Mouse (Mus musculus) hindbrain, embryonic 15.5 days (tissue): Measurements from ENCODE around the gene Npnt. TPM values are rescaled to one million over a fixed set of nuclear protein-coding genes. Genes with fewer than 3 reads are reported as not detected.

Source experiments
- ATAC-seq: fragments of 200-750 bp; cut with Nextera tagmentation; 2 replicates; pipeline ENCODE4 v1.8.0; 2017; ENCODE audit warnings: low read depth, moderate number of reproducible peaks, moderate TSS enrichment; ENCODE audit not compliant: low FRiP score
- H3K27ac ChIP-seq: fragments of 300-500 bp; sonication (generic); replicated peaks from 2 replicates; pipeline ENCODE4 v1.5.1; 2015; ENCODE audit warnings: mild to moderate bottlenecking, inconsistent platforms
- H3K27me3 ChIP-seq: fragments of 300-500 bp; sonication (generic); 2 replicates; pipeline ENCODE4 v1.6.1; 2015; ENCODE audit warnings: control low read depth, inconsistent platforms
- H3K36me3 ChIP-seq: fragments of 300-500 bp; sonication (generic); 2 replicates; pipeline ENCODE4 v1.6.1; 2015; ENCODE audit warnings: control low read depth, inconsistent platforms
- H3K4me1 ChIP-seq: fragments of 300-500 bp; sonication (generic); replicated peaks from 2 replicates; pipeline ENCODE4 v1.6.1; 2015; ENCODE audit warnings: control low read depth, inconsistent platforms
- H3K4me2 ChIP-seq: fragments of 300-500 bp; sonication (generic); 2 replicates; pipeline ENCODE4 v1.6.1; 2015; ENCODE audit warnings: moderate library complexity, mild to moderate bottlenecking, inconsistent platforms
- H3K4me3 ChIP-seq: fragments of 300-500 bp; sonication (generic); 2 replicates; pipeline ENCODE4 v1.5.1; 2015; ENCODE audit warnings: mild to moderate bottlenecking, inconsistent platforms
- H3K9ac ChIP-seq: fragments of 300-500 bp; sonication (generic); 2 replicates; pipeline ENCODE4 v1.6.1; 2015; ENCODE audit warnings: inconsistent platforms
- H3K9me3 ChIP-seq: fragments of 300-500 bp; sonication (generic); 2 replicates; pipeline ENCODE4 v1.6.1; 2016; ENCODE audit warnings: control low read depth, inconsistent platforms
- WGBS: fragments of 180-500 bp; shearing (Covaris S2); methylation state at CpG from one replicate; pipeline ENCODE4 v1.1.7; 2015; 5-methylcytosine and 5-hydroxymethylcytosine counted together
- polyA plus RNA-seq: library from polyadenylated mRNA; unstranded; fragments of >200 nt; fragmentation: Nextera tagmentation; extraction: Ambion mirVana; gene quantifications from 2 replicates; pipeline ENCODE4 v1.2.1, GENCODE M21; 2015

Gene Npnt
- polyA plus RNA-seq, 1 experiment from 2014 or later: 28.4 TPM

DNA sequence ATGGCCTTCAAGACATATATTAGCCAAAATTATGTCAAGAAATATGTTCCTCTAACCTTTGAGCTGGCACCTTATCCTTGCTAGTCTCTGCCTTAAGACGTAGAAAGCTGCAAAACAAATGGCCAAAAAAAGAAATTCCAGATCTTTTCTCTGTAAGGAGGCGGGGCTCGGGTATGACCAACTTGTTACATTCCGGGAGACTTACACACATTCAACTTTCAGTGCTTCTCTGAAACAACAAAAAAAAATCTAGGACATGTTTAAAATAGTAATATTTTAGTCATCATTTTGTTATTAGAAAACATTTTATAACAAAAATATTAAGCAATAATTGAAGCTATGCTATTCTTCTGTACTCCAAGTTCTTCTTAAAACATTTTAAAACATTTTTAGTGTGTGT is 18.6 kb downstream of the Npnt start:
- H3K4me2 ChIP-seq: no peak overlapping the region
- 87% methylated on average over 4 of the region's 4 CpGs for whole genome bisulfite sequencing
- no peak overlapping the region for H3K27ac ChIP-seq
- ATAC-seq: no peak
- no peaks in the 10 kb centered on the region for H3K36me3 ChIP-seq
- H3K4me3 ChIP-seq: no peak overlapping the region
- H3K4me1 ChIP-seq: peaks cover 6% of the 10 kb centered on the region; the same call in 1 of the 2 replicates
- no peaks in the 10 kb centered on the region for H3K9me3 ChIP-seq
- no peaks in the 10 kb centered on the region for H3K27me3 ChIP-seq
- H3K9ac ChIP-seq: no peak overlapping the region

DNA sequence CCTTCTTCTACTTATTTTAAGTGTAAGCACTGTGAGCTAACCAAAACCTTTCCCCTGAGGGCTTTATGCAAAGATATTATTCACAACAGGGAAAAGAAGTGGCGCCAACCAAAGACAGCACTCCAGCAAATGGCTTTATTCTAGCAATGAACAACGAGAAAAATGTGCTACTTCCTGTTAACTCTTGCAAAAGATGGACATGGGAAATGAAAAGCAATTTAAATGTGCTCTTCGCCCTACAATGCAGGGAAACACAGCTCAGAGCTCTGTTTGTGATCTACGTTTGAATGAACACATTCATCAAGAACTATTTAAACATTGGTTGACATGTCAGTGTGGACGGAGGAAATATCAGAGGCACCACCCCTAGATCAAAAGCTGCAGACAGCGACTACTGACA is 20.2 kb downstream of the Npnt start:
- H3K9me3 ChIP-seq: no peaks in the 10 kb centered on the region
- no peak overlapping the region for H3K4me2 ChIP-seq
- no peak overlapping the region for H3K9ac ChIP-seq
- no peak overlapping the region for H3K27ac ChIP-seq
- H3K4me1 ChIP-seq: peaks cover 6% of the 10 kb centered on the region; the same call in 1 of the 2 replicates
- WGBS: 70% methylated on average over 6 of the region's 6 CpGs
- H3K4me3 ChIP-seq: no peak overlapping the region
- ATAC-seq: no peak
- H3K36me3 ChIP-seq: no peaks in the 10 kb centered on the region
- no peaks in the 10 kb centered on the region for H3K27me3 ChIP-seq

DNA sequence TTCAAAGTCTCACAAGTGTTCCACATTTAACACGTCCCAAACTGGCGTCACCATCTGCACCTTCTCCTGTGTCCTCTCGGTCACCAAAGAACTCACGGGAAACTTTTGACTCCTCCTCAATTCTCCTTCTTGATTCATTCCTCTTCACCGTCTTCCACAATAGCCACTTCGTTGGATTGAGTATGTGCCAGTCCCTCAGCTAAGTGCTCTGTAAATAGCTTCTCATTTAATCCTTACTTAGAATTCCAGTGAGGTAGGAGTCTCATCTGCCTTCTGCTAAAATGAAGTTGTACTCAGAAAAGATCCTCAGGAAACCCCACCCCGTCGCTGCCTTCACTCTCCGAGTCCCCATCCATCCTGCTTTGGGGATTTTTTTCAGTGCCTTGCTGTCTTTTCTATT is 21.9 kb downstream of the Npnt start:
- H3K4me2 ChIP-seq: no peak overlapping the region
- no peak overlapping the region for H3K4me3 ChIP-seq
- no peaks in the 10 kb centered on the region for H3K9me3 ChIP-seq
- H3K36me3 ChIP-seq: no peaks in the 10 kb centered on the region
- no peaks in the 10 kb centered on the region for H3K27me3 ChIP-seq
- 90% methylated on average over 9 of the region's 9 CpGs for WGBS
- no peak overlapping the region for H3K27ac ChIP-seq
- no peak for ATAC-seq
- no peak overlapping the region for H3K9ac ChIP-seq
- no peaks in the 10 kb centered on the region for H3K4me1 ChIP-seq

DNA sequence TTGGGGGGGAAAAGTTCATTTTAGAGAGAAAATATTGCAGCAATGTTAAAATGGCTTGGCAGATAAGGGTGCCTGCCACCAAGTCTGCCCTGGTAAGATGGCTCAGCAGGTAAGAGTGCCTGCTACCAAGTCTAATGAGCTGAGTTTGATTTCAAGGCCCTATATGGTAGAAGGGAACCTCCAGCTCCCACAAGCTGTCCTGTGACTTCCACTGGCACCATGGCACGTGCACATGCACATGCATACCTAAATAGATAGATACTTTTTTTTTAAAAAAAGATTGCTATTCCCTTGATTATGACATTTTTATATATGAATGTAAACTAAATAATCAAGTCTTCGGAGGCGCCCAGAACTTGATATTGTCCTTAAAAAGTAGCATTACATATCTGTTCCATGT is 30.3 kb downstream of the Npnt start:
- WGBS: 95% methylated on average over 3 of the region's 3 CpGs
- no peaks in the 10 kb centered on the region for H3K4me1 ChIP-seq
- H3K9ac ChIP-seq: no peak overlapping the region
- H3K9me3 ChIP-seq: no peaks in the 10 kb centered on the region
- no peak overlapping the region for H3K27ac ChIP-seq
- no peak overlapping the region for H3K4me2 ChIP-seq
- no peak overlapping the region for H3K4me3 ChIP-seq
- H3K27me3 ChIP-seq: no peaks in the 10 kb centered on the region
- ATAC-seq: no peak
- H3K36me3 ChIP-seq: no peaks in the 10 kb centered on the region

DNA sequence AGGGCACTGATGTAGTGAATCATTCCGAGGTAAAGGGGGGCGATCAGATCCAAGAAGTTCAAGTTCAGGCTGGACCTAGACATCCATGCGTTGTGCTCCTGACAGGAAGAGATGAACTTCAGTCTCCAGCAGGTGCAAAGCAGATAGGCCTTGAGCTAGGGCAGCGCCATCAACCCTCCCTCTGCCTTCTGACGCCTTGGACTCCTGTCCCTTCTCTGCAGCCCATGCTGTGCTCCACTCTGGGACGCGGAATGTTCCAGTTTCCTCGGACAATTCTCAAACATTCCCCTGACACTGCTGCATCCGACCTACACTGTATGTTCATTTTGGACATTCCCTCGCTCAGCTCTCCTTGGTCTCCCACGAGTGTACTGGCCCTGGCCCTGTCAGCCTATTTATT is 30.9 kb downstream of the Npnt start:
- H3K4me2 ChIP-seq: no peak overlapping the region
- no peak overlapping the region for H3K4me3 ChIP-seq
- no peaks in the 10 kb centered on the region for H3K9me3 ChIP-seq
- H3K36me3 ChIP-seq: no peaks in the 10 kb centered on the region
- WGBS: 90% methylated on average over 11 of the region's 11 CpGs
- H3K27me3 ChIP-seq: no peaks in the 10 kb centered on the region
- ATAC-seq: no peak
- H3K9ac ChIP-seq: no peak overlapping the region
- H3K4me1 ChIP-seq: no peaks in the 10 kb centered on the region
- no peak overlapping the region for H3K27ac ChIP-seq

DNA sequence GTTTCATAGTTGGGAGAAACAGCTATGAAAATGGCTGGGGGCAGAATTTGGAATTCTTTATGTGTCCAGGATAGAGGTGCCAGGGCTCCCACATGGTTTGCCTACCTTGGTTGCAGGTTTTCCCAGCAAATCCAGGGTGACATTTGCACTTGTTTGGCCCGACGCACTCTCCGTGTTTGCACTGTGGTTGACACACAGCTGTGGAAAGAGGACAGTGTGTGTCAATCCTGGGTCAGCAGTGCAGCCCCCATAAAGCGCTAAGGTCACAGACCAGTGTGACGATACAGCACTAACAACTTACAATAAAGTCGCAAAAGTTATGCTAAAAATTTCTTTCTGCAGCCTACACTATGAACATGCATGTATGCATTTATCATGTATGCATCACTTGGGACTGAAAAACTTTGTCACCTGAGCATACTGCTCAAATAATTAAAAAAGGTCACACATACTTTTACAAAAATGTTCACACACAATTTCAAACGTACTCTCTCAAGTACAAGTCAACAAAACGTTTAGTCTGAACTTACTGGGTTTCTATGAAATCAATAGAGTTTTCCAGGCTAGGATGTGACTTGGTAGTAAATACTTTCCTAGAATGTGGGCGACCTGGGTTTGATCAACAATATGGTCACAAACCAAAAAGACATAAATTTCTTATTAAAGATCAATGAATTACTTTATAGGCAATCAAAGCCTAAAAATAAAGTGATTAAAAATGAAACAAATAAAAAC is 32.6 kb downstream of the Npnt start:
- Histone ChIP-seq H3K27me3 (no peaks in the 10 kb centered on the region), H3K4me3 (no peak overlapping the region), H3K27ac (no peak overlapping the region), H3K4me1 (no peaks in the 10 kb centered on the region), H3K36me3 (no peaks in the 10 kb centered on the region), H3K4me2 (no peak overlapping the region), H3K9me3 (no peaks in the 10 kb centered on the region), H3K9ac (no peak overlapping the region)
- ATAC-seq: no peak
- WGBS: 90% methylated on average over 9 of the region's 9 CpGs

DNA sequence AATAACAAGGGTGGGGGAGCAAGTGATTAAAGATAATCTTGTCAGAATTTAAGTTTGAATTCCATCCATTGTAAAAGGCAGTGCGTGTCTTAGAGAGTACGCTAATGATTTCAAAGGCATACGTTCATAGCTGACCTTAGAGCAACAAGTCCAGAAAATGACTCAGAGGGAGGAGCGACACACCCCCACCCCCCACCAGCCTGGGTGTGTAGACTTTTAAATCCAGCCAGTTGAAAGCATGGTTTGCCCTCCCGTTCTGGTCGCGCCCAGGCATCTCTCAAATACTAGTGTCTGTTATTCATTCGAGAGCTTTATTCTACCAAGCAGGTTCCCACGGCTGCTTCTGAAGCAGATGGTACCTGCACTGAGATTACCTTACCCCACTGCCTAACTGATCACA is 34.4 kb downstream of the Npnt start:
- no peak for ATAC-seq
- Histone ChIP-seq H3K27ac (no peak overlapping the region), H3K4me1 (no peaks in the 10 kb centered on the region), H3K4me2 (no peak overlapping the region), H3K9me3 (no peaks in the 10 kb centered on the region), H3K9ac (no peak overlapping the region), H3K27me3 (no peaks in the 10 kb centered on the region), H3K36me3 (no peaks in the 10 kb centered on the region), H3K4me3 (no peak overlapping the region)
- 83% methylated on average over 9 of the region's 9 CpGs for WGBS

DNA sequence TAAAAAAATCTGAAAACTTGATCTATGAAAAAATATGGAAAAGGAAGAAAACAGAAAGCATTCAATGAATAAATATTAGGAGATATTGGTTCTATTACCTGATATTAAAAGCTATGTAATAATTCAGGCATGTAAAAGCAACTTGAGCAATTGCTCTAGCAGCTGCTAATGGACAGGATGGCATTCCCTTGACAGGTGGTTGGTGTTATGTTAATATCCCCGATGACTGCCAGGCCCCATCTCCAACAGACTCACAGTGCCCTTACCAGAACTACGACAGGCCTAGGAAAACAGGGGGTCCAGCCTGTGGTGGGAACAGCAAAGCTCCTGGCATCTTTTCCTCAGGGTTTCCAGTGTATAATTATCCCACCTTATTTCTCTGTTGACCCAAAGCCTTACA is 37.7 kb downstream of the Npnt start:
- Histone ChIP-seq H3K4me3 (no peak overlapping the region), H3K4me1 (no peaks in the 10 kb centered on the region), H3K4me2 (no peak overlapping the region), H3K36me3 (no peaks in the 10 kb centered on the region), H3K9me3 (no peaks in the 10 kb centered on the region), H3K9ac (no peak overlapping the region), H3K27ac (no peak overlapping the region), H3K27me3 (no peaks in the 10 kb centered on the region)
- no peak for ATAC-seq
- 73% methylated on average over 2 of the region's 2 CpGs for WGBS

DNA sequence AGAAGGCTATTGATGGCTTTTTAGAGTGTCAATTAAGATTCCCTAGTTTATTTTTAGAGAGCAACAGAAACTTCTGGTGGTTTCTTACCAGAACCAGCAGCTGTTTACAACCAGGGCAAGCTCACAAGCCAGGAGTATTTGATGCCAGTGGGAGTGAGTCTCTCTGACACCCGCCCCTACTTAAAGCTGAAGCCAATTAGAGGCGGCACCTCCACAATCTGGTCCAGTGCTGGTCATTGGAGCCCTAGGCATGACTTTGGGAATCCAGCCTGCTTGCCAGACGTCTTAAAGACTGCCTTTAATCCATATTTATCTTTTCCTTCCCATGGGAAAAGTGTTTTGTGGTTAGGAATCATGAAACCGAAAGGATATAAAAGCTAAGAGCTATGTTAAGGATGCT is 38.4 kb downstream of the Npnt start:
- no peak for ATAC-seq
- Histone ChIP-seq H3K4me1 (no peaks in the 10 kb centered on the region), H3K4me2 (no peak overlapping the region), H3K9me3 (no peaks in the 10 kb centered on the region), H3K4me3 (no peak overlapping the region), H3K36me3 (no peaks in the 10 kb centered on the region), H3K27ac (no peak overlapping the region), H3K27me3 (no peaks in the 10 kb centered on the region), H3K9ac (no peak overlapping the region)
- WGBS: 60% methylated on average over 4 of the region's 4 CpGs

DNA sequence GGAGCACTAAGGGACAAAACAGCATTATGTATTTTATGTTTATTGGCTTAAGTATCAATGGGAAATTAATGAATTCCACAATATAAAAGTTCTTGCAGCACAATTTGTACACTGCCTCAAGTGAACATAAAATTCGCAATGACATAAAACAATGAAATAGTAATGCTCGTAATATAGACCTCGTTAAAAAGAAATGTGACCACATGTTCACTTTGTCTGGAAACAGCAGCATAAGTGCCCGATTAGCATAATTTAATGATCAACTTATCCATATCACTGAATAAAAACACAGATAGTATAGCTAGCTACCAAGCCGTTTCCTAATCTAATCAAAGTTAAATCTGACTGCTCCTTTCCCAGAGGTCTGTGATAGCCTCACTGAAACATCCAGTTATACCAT is 39.4 kb downstream of the Npnt start:
- no peak overlapping the region for H3K4me2 ChIP-seq
- WGBS: 75% methylated on average over 5 of the region's 5 CpGs
- no peak overlapping the region for H3K27ac ChIP-seq
- no peaks in the 10 kb centered on the region for H3K4me1 ChIP-seq
- H3K27me3 ChIP-seq: no peaks in the 10 kb centered on the region
- H3K4me3 ChIP-seq: no peak overlapping the region
- H3K9ac ChIP-seq: no peak overlapping the region
- no peaks in the 10 kb centered on the region for H3K9me3 ChIP-seq
- no peak for ATAC-seq
- no peaks in the 10 kb centered on the region for H3K36me3 ChIP-seq

DNA sequence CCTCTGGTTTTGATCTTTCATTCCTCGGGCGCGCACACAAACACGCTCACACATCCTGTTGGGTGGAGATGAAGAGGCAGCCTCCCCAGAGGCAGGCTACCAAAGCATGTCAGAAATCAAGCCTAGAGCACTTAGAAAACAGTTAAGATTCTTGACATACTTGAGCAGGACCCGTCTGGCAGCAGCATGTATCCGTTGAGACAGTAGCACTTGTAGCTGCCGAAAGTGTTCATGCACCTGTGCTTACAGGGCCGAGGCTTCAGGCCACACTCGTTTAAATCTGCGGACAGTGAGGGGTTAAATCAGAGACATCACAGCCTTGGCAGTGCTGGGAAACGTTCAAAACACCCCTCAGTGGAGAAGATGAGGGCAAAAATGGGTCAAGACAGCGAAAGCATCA is 40.4 kb downstream of the Npnt start:
- H3K36me3 ChIP-seq: no peaks in the 10 kb centered on the region
- H3K4me1 ChIP-seq: no peaks in the 10 kb centered on the region
- H3K27me3 ChIP-seq: no peaks in the 10 kb centered on the region
- H3K4me3 ChIP-seq: no peak overlapping the region
- no peaks in the 10 kb centered on the region for H3K9me3 ChIP-seq
- ATAC-seq: no peak
- H3K27ac ChIP-seq: no peak overlapping the region
- H3K4me2 ChIP-seq: no peak overlapping the region
- H3K9ac ChIP-seq: no peak overlapping the region
- WGBS: 72% methylated on average over 12 of the region's 12 CpGs

DNA sequence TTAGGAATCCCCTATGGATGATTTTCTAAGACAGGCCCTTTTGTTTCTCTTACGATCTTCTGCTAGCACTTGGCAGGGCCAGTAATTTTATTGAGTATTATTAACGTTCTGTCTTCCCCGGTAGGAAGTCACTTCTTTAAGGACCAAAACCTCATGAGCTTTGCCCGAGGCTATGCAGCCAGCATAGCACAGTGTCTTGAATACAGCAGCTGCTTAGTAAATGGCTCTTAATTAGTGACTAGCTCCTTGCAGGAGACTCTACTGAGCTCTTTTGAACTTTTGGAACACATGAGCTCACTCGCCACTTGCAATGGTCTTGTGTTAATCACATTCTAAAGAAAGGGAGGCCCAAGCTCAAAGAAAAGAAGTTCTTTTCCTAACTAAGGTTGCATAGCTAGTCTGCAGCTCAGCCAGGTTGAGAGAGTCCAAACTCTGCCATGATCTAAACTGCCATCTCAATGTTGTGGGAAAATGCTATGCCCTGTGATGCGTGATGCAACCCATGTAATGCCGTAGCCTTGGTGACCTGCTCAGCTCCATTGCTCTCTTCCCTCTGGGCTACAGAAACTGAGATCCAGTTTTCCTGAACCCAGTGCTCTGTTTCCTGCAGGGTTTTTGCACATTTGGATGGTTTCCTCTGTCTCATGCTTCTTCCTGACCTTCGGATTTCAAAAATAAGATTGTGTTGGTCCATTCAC is 42.4 kb downstream of the Npnt start:
- H3K9me3 ChIP-seq: no peaks in the 10 kb centered on the region
- H3K9ac ChIP-seq: no peak overlapping the region
- H3K4me3 ChIP-seq: no peak overlapping the region
- H3K27ac ChIP-seq: no peak overlapping the region
- no peaks in the 10 kb centered on the region for H3K36me3 ChIP-seq
- H3K27me3 ChIP-seq: no peaks in the 10 kb centered on the region
- WGBS: 81% methylated on average over 8 of the region's 8 CpGs
- ATAC-seq: no peak
- H3K4me2 ChIP-seq: no peak overlapping the region
- no peaks in the 10 kb centered on the region for H3K4me1 ChIP-seq
